Mouse (Mus musculus) megakaryocyte, embryonic 14.5 days (primary cell): ENCODE measurements around the gene Aqp9. TPM values are rescaled to one million over a fixed set of nuclear protein-coding genes. Genes with fewer than 3 reads are reported as not detected.

Source experiments
- H3K27me3 ChIP-seq: replicated peaks from 2 replicates; pipeline ENCODE3; 2012; ENCODE audit warnings: inconsistent platforms
- H3K36me3 ChIP-seq: replicated peaks from 2 replicates; pipeline ENCODE3; 2012; ENCODE audit warnings: low read length, inconsistent platforms, mixed read lengths
- H3K4me1 ChIP-seq: 2 replicates; pipeline ENCODE4 v1.6.1; 2012; ENCODE audit warnings: inconsistent platforms
- H3K4me3 ChIP-seq: replicated peaks from 2 replicates; pipeline ENCODE3; 2012; ENCODE audit warnings: moderate library complexity, mild to moderate bottlenecking, inconsistent platforms
- H3K9me3 ChIP-seq: 2 replicates; pipeline ENCODE4 v1.6.1; 2012; ENCODE audit warnings: inconsistent platforms
- FLI1 ChIP-seq: IDR thresholded peaks from 2 replicates; pipeline ENCODE4 v1.6.1; 2012; ENCODE audit warnings: low read length, inconsistent platforms, mixed read lengths
- GATA1 ChIP-seq: IDR thresholded peaks from 3 replicates; pipeline ENCODE4 v1.6.1; 2012; ENCODE audit warnings: mixed read lengths, low read length, inconsistent platforms, borderline replicate concordance
- polyA plus RNA-seq: library from polyadenylated mRNA; stranded (reverse); fragments of >175 nt; gene quantifications from 2 replicates; pipeline ENCODE4 v1.2.3, GENCODE M21; 2012; ENCODE audit warnings: low replicate concordance; ENCODE audit not compliant: insufficient read depth

The Aqp9 gene
- polyA plus RNA-seq, 1 experiment = 0.07 TPM

DNA sequence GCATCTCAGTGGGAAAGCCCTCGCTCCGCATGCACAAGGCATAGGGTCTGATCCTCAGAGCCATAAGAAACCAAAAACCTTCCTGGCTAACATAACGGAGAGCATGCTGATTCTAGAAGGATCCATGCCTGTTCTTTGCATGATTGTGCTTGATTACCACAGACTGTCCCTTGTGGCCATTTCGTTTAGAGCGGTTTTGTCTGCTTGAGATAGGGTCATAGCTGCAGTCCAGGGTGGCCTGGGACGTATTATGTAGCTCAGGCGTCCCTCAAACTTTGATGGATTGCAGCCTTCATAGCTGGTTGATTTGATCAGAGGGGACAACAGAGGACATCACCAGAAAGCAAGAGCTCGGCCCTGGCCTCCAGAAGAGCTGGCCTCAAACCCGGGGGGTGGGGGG is 47.6 kb downstream of the Aqp9 start:
- TF ChIP-seq GATA1 (no peak), FLI1 (no peak)
- peaks cover 5% of the 10 kb centered on the region for H3K36me3 ChIP-seq
- no peaks in the 10 kb centered on the region for H3K27me3 ChIP-seq
- H3K4me1 ChIP-seq = no peaks in the 10 kb centered on the region
- H3K9me3 ChIP-seq = peaks cover 5% of the 10 kb centered on the region; the same call in 1 of the 2 replicates
- H3K4me3 ChIP-seq = no peak overlapping the region

- H3K27me3 ChIP-seq = peaks cover 8% of the 10 kb centered on the region
- H3K36me3 ChIP-seq = no peaks in the 10 kb centered on the region
- no peak for TF ChIP-seq FLI1
- TF ChIP-seq GATA1 = no peak
These were observed 55.3 kb downstream of the Aqp9 start for GRCm38 (mm10) chr9:71113166-71113565.

DNA sequence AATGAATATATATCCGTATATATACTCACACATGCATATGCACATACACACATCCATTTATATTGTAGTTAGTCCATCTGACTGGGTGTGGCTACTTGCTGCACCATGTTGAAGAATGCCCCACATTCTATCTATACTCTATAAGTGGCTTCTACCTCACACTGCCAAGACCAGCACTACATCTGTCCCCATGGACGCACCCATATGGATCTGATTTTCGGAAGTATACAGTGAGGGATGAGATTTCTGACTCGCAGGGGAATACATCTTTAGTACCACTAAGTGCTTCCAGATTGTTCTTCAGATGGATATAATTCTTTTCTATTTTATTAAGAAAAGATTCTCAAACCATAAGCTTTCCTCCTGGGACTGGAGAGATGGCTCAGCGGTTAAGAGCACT is 65.0 kb downstream of the Aqp9 start:
- H3K4me1 ChIP-seq = no peaks in the 10 kb centered on the region
- TF ChIP-seq FLI1 (no peak), GATA1 (no peak)
- H3K27me3 ChIP-seq = peaks cover 6% of the 10 kb centered on the region
- H3K9me3 ChIP-seq = no peaks in the 10 kb centered on the region
- no peak overlapping the region for H3K4me3 ChIP-seq
- no peaks in the 10 kb centered on the region for H3K36me3 ChIP-seq

More at GRCm38 (mm10) chr9:71113166-71113565, 55.3 kb downstream of the Aqp9 start:
- Histone ChIP-seq H3K9me3 (no peaks in the 10 kb centered on the region), H3K4me3 (no peak overlapping the region), H3K4me1 (no peaks in the 10 kb centered on the region)

- TF ChIP-seq GATA1 (no peak), FLI1 (no peak)
- Histone ChIP-seq H3K4me3 (no peak overlapping the region), H3K4me1 (peaks cover 6% of the 10 kb centered on the region; the same call in 1 of the 2 replicates), H3K36me3 (no peaks in the 10 kb centered on the region), H3K9me3 (no peaks in the 10 kb centered on the region), H3K27me3 (no peaks in the 10 kb centered on the region)
These were observed 74.4 kb downstream of the Aqp9 start for GRCm38 (mm10) chr9:71094066-71094465.

DNA sequence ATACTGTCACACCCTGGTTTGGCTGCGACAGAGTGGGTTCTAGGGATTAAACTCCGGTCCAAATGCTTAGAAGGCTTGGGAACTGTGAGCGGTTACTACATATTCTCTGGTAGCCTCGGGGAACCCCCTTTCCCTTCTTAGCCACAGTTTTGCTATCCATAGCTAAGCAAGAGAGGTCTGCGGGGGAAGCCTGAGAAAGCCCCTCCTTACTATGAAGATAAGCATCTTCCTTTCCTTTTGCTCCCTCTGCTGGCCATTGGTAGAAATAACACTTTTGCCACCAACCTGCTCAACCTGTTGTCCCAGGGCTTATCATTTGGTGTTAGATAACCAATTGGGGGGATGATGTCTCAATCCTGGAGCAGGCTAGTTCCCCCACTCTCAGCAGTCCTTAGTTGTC is 76.4 kb downstream of the Aqp9 start:
- no peak; the same call in 2 of the 3 replicates for TF ChIP-seq GATA1
- no peak for TF ChIP-seq FLI1
- no peak overlapping the region for H3K4me3 ChIP-seq
- H3K36me3 ChIP-seq = no peaks in the 10 kb centered on the region
- peaks cover 6% of the 10 kb centered on the region; the same call in 1 of the 2 replicates for H3K4me1 ChIP-seq
- H3K27me3 ChIP-seq = no peaks in the 10 kb centered on the region
- H3K9me3 ChIP-seq = no peaks in the 10 kb centered on the region

- no peak for TF ChIP-seq FLI1
- TF ChIP-seq GATA1 = no peak
These were observed 89.3 kb downstream of the Aqp9 start for GRCm38 (mm10) chr9:71079201-71079600.

GRCm38 (mm10) chr9:71077251-71077825 is 91.1 kb downstream of the Aqp9 start:
- Histone ChIP-seq H3K4me1 (peaks cover 46% of the 10 kb centered on the region), H3K36me3 (no peaks in the 10 kb centered on the region), H3K4me3 (no peak overlapping the region), H3K9me3 (no peaks in the 10 kb centered on the region), H3K27me3 (peaks cover 2% of the 10 kb centered on the region)
- TF ChIP-seq GATA1 (no peak), FLI1 (no peak)

More at GRCm38 (mm10) chr9:71079201-71079600, 89.3 kb downstream of the Aqp9 start:
- peaks cover 33% of the 10 kb centered on the region for H3K4me1 ChIP-seq
- H3K27me3 ChIP-seq = peaks cover 2% of the 10 kb centered on the region
- no peaks in the 10 kb centered on the region for H3K36me3 ChIP-seq
- no peak overlapping the region for H3K4me3 ChIP-seq
- no peaks in the 10 kb centered on the region for H3K9me3 ChIP-seq

DNA sequence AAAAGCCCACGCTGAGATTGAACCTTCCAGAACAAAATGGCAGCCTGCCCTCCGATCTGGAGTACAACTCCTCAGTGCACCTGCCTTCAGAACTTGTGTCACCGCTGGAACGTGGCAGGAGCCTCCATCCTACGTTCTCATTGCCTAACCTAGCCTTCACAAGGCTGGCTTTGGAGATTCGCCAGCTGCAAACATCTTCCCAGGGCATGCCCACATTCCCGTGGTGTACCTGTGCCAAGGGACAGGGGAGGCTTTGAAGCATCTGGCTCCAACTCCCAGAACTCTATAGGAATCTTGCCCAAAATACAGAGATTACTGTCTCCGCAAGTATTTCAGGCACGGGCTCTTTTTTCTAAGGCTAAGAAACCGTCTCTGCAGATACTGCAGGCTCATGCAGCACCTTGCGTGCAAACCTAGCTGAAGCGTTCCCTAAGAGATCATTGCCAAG is 92.3 kb downstream of the Aqp9 start:
- Histone ChIP-seq H3K4me3 (no peak overlapping the region), H3K4me1 (peaks cover 54% of the 10 kb centered on the region), H3K9me3 (no peaks in the 10 kb centered on the region), H3K36me3 (no peaks in the 10 kb centered on the region), H3K27me3 (peaks cover 5% of the 10 kb centered on the region)
- TF ChIP-seq FLI1 (no peak), GATA1 (no peak)

GRCm38 (mm10) chr9:71073831-71074230 is 94.7 kb downstream of the Aqp9 start:
- Histone ChIP-seq H3K4me1 (peaks cover 54% of the 10 kb centered on the region), H3K27me3 (peaks cover 12% of the 10 kb centered on the region), H3K4me3 (no peak overlapping the region), H3K9me3 (no peaks in the 10 kb centered on the region), H3K36me3 (no peaks in the 10 kb centered on the region)
- TF ChIP-seq GATA1 = no peak
- no peak for TF ChIP-seq FLI1

- Histone ChIP-seq H3K27me3 (peaks cover 13% of the 10 kb centered on the region), H3K36me3 (no peaks in the 10 kb centered on the region), H3K4me3 (no peak overlapping the region), H3K9me3 (no peaks in the 10 kb centered on the region), H3K4me1 (peaks cover 50% of the 10 kb centered on the region)
- TF ChIP-seq GATA1 (no peak), FLI1 (no peak)
These were observed 95.4 kb downstream of the Aqp9 start for GRCm38 (mm10) chr9:71073076-71073475.
